Mouse (Mus musculus) inflammation-experienced regulatory T-cells (primary cell): ENCODE data around the gene Tln2. TPM values are rescaled to one million over a fixed set of nuclear protein-coding genes. Genes with fewer than 3 reads are reported as not detected.

Experiments used
- polyA plus RNA-seq, 2 experiments: library from polyadenylated mRNA; unstranded; fragments of 100-300 nt; shearing (Covaris generic); gene quantifications; one replicate each; pipeline ENCODE4 v1.2.1; 2017

Gene Tln2
- polyA plus RNA-seq, result 1 to 10 TPM in 1 of 2 experiments, under 1 TPM in 1; 0.52 to 5.1 TPM

GRCm38 (mm10) chr9:67559603-67560002 is at the start of gene Tln2:
Gene Tln2 (minus strand): TSS chr9:67559703.

Other genes starting within 250 kb of the Tln2 start
- 10 to 100 TPM; 11.0 to 12.1 TPM for gene C2cd4b, start 199.7 kb upstream of the Tln2 start, polyA plus RNA-seq